Mouse (Mus musculus) hindbrain, embryonic 14.5 days (tissue): ENCODE data around the gene Usp22. TPM values are rescaled to one million over a fixed set of nuclear protein-coding genes. Genes with fewer than 3 reads are reported as not detected.
"Not testable (repeated sequence)": the region's sequence is repeated elsewhere in the genome, so short reads cannot be mapped to it uniquely, and the experiment has no call there.

Experiments used
- ATAC-seq: fragments of 200-750 bp; cut with Nextera tagmentation; 2 replicates; pipeline ENCODE4 v1.8.0; 2017; ENCODE audit warnings: moderate number of reproducible peaks, mild to moderate bottlenecking, moderate TSS enrichment, moderate library complexity; ENCODE audit not compliant: low FRiP score
- DNase-seq: peaks from one replicate; pipeline ENCODE4 v3.0.0-alpha.2; 2015; ENCODE audit warnings: low spot score
- H3K27ac ChIP-seq: fragments of 300-500 bp; sonication (generic); 2 replicates; pipeline ENCODE4 v1.5.1; 2014; ENCODE audit warnings: mild to moderate bottlenecking, moderate library complexity
- H3K27me3 ChIP-seq: fragments of 300-500 bp; sonication (generic); 2 replicates; pipeline ENCODE4 v1.6.1; 2014; ENCODE audit warnings: mild to moderate bottlenecking, low read length, mixed read lengths; ENCODE audit not compliant: control insufficient read depth, insufficient read depth
- H3K36me3 ChIP-seq: fragments of 300-500 bp; sonication (generic); replicated peaks from 2 replicates; pipeline ENCODE4 v1.6.1; 2014; ENCODE audit not compliant: control insufficient read depth, insufficient read depth
- H3K4me1 ChIP-seq: fragments of 300-500 bp; sonication (generic); replicated peaks from 2 replicates; pipeline ENCODE4 v1.6.1; 2014; ENCODE audit warnings: antibody characterized with exemption, low read length, mixed read lengths; ENCODE audit not compliant: control insufficient read depth, insufficient read depth
- H3K4me2 ChIP-seq: fragments of 300-500 bp; sonication (generic); replicated peaks from 2 replicates; pipeline ENCODE4 v1.6.1; 2014; ENCODE audit warnings: mild to moderate bottlenecking, moderate library complexity
- H3K4me3 ChIP-seq: fragments of 300-500 bp; sonication (generic); replicated peaks from 2 replicates; pipeline ENCODE4 v1.5.1; 2014; ENCODE audit warnings: mild to moderate bottlenecking, low read length
- H3K9ac ChIP-seq: fragments of 300-500 bp; sonication (generic); 2 replicates; pipeline ENCODE4 v1.6.1; 2014
- H3K9me3 ChIP-seq: fragments of 300-500 bp; sonication (generic); 2 replicates; pipeline ENCODE4 v1.6.1; 2016; ENCODE audit warnings: low read length; ENCODE audit not compliant: control insufficient read depth
- whole genome bisulfite sequencing: fragments of 180-500 bp; shearing (Covaris S2); extraction: QIAGEN DNeasy Blood & Tissue Kit; methylation state at CpG from one replicate; pipeline ENCODE4 v1.1.7; 2014; 5-methylcytosine and 5-hydroxymethylcytosine counted together
- polyA plus RNA-seq: library from polyadenylated mRNA; unstranded; fragments of >200 nt; fragmentation: Nextera tagmentation; extraction: Ambion mirVana; gene quantifications from 2 replicates; pipeline ENCODE4 v1.2.1, GENCODE M21; 2014

The Usp22 gene
- polyA plus RNA-seq, 1 experiment from 2014 or later, result 473 TPM

DNA sequence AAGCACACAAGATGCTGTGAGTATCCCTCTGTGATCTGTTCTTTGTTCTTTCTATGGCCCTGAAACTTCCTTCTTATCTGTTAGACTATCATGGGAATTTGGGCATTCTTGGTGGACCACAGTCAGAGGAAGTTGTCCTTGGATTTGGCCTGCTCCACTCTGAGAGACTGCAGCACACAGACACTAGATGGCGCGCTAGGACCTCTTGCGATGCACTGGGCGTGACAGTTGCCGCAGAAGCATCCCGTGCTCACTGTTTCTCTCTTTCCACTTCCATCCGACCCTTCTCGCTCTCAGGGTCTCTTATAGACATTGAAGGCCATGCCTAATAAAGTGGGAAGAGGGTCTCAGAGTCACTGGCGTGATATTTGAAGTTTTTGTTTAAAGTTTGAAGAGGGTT lies 18.5 kb upstream of the Usp22 start:
- Histone ChIP-seq H3K9me3 (no peaks in the 10 kb centered on the region), H3K27me3 (no peaks in the 10 kb centered on the region), H3K4me3 (no peak overlapping the region), H3K27ac (no peak overlapping the region), H3K4me2 (no peak overlapping the region), H3K36me3 (no peaks in the 10 kb centered on the region), H3K9ac (no peak overlapping the region), H3K4me1 (no peaks in the 10 kb centered on the region)
- DNase-seq (peak; percentile 87), ATAC-seq (no peak)
- 11% methylated on average over 9 of the region's 9 CpGs for WGBS

DNA sequence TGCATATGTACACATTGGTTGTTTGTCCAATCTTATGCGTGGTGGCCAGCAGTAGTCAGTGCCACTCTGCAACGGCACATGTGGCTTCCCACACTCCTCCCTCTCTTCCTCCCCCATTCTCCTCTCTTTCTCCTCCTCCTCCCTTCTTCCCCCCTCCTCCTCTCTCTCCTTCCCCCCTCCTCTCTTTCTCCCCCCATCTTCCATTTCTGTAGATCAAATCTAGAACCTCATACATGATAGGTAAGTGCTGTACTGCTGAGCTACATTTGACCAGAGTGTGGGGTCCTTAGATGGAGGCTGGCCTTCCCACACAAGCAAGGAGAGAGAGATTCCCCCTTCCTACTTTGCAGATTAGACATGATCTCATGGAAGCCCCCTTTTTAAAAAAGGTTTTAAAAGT lies 17.9 kb upstream of the Usp22 start:
- no peak overlapping the region for H3K27ac ChIP-seq
- 100% methylated on average over 2 of the region's 2 CpGs for WGBS
- no peaks in the 10 kb centered on the region for H3K36me3 ChIP-seq
- no peak for ATAC-seq
- H3K27me3 ChIP-seq, result no peaks in the 10 kb centered on the region
- H3K9me3 ChIP-seq, result no peaks in the 10 kb centered on the region
- H3K4me1 ChIP-seq, result no peaks in the 10 kb centered on the region
- H3K4me3 ChIP-seq, result no peak overlapping the region
- no peak for DNase-seq
- H3K4me2 ChIP-seq, result no peak overlapping the region
- H3K9ac ChIP-seq, result no peak overlapping the region

DNA sequence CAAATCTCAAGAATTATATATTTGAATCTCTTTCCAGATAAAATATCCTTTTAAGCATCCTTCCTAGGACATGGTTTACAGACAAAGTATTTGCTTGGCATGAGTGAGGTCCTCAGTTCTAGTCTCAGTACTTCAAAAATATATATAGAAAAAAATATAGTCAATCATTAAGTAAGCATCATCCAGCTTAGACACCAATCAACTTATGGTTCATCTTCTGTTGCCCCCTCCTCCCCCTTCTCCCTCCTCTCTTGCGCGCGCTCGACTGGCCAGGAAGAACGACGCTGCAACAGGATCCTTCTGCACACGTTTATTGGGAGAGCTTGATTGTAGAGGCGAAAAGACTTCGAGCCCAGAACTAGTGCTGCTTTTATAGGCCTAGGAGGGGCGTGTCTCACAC lies 17.3 kb upstream of the Usp22 start:
- DNase-seq, H3K36me3 ChIP-seq, H3K4me2 ChIP-seq, H3K27me3 ChIP-seq, H3K9me3 ChIP-seq, H3K9ac ChIP-seq, H3K4me1 ChIP-seq, H3K27ac ChIP-seq, ATAC-seq, H3K4me3 ChIP-seq: not testable (repeated sequence)
- WGBS, result 85% methylated on average over 7 of the region's 10 CpGs

DNA sequence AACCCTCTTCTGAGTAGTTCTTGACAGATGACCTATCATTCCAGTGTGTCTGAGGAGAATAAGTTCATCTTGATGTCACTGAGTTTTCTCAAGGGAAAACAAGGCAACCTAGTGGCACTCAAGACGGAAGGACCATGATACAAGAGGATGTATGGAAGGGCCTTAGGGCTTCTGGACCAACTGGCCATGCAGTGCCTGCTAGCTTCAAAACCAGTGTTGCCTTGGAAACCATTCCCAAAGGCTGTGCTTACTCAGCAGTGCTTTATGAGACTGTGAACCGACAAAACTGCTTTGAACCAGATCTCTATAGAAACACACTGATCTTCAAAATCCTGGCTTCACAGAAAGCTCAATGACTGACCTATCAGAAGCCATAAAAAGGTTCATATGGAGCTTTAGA lies 15.9 kb upstream of the Usp22 start:
- 42% methylated on average over 2 of the region's 2 CpGs for WGBS
- H3K9me3 ChIP-seq, result no peaks in the 10 kb centered on the region
- no peaks in the 10 kb centered on the region for H3K4me1 ChIP-seq
- no peak overlapping the region for H3K9ac ChIP-seq
- no peaks in the 10 kb centered on the region for H3K36me3 ChIP-seq
- no peak overlapping the region for H3K4me3 ChIP-seq
- DNase-seq (no peak), ATAC-seq (no peak)
- H3K27me3 ChIP-seq, result no peaks in the 10 kb centered on the region
- no peak overlapping the region for H3K27ac ChIP-seq
- no peak overlapping the region for H3K4me2 ChIP-seq

DNA sequence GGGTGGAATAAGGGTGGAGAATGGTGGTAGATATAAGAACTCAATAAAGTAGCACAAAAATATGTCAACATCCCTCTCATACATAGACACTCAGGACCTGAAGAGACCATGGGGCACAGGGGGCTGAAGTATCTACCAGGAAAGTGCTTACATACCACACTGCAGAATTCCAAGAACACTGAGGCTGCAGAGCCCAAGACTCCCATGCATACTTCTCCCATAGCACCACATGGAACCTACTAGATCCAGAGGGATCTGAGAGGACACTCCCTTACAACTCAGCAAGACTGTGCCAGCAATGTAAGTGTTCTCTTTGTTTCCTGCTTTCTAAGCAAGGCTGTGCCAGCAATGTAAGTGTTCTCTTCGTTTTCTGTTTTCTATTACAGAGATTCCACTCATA lies 9.0 kb upstream of the Usp22 start:
- H3K4me2 ChIP-seq, result no peak overlapping the region
- ATAC-seq (no peak), DNase-seq (no peak)
- WGBS, result 83% methylated on average over 1 of the region's 1 CpGs
- no peaks in the 10 kb centered on the region for H3K9me3 ChIP-seq
- no peak overlapping the region for H3K4me3 ChIP-seq
- H3K9ac ChIP-seq, result no peak overlapping the region
- H3K27me3 ChIP-seq, result no peaks in the 10 kb centered on the region
- no peak overlapping the region for H3K27ac ChIP-seq
- no peaks in the 10 kb centered on the region for H3K36me3 ChIP-seq
- no peaks in the 10 kb centered on the region for H3K4me1 ChIP-seq

DNA sequence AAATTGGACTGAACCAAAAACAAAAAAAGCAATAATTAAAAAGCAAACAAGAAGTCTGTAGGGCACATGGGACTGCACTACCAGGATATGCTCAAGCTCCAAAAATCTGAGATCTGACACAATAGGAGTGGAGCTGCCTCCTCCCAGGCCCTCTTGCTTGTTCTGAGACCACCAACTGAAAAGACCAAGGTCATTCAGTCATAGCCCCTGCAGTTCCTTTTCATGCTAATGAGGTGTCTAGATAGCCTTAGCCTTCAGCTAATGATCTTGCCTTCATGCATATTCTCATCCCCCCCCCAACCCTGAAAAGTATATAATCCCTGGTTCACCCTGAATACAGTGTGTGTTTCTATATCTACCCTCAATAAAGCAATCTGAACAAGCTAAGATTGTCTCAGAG lies 6.8 kb upstream of the Usp22 start:
- H3K9me3 ChIP-seq, result no peaks in the 10 kb centered on the region
- no peak for DNase-seq
- H3K27ac ChIP-seq, result no peak overlapping the region
- H3K4me3 ChIP-seq, result no peak overlapping the region
- no peaks in the 10 kb centered on the region for H3K36me3 ChIP-seq
- no peak overlapping the region for H3K4me2 ChIP-seq
- H3K4me1 ChIP-seq, result no peaks in the 10 kb centered on the region
- ATAC-seq, result no peak
- H3K27me3 ChIP-seq, result no peaks in the 10 kb centered on the region
- no peak overlapping the region for H3K9ac ChIP-seq

DNA sequence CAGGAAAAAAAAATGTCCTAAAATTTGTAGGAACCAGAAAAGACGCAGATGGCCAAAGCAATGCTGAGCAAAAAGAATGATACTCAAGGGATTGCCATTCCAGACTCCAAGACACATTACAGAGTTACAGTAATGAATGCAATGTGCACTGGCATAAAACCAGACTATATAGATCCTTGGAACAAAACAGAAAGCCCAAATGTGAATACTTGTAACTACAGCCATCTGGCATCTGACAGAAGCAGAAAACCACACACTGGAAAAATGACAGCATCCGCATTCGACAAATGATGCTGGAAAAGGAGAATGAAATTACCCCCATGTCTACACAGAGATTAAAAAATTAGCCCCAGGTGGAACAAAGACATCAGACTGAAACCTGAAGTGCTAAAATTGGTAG lies 5.5 kb upstream of the Usp22 start:
- Histone ChIP-seq H3K27ac (peak overlapping the region; percentile 54; the same call in 1 of the 2 replicates), H3K36me3 (no peaks in the 10 kb centered on the region), H3K4me1 (0 out of 2 replicates have a peak, but pooled peaks cover 5% of the 10 kb centered on the region), H3K4me3 (no peak overlapping the region), H3K27me3 (no peaks in the 10 kb centered on the region), H3K4me2 (no peak overlapping the region), H3K9ac (no peak overlapping the region), H3K9me3 (no peaks in the 10 kb centered on the region)
- no peak for ATAC-seq
- no peak for DNase-seq
- WGBS, result 63% methylated on average over 3 of the region's 3 CpGs

DNA sequence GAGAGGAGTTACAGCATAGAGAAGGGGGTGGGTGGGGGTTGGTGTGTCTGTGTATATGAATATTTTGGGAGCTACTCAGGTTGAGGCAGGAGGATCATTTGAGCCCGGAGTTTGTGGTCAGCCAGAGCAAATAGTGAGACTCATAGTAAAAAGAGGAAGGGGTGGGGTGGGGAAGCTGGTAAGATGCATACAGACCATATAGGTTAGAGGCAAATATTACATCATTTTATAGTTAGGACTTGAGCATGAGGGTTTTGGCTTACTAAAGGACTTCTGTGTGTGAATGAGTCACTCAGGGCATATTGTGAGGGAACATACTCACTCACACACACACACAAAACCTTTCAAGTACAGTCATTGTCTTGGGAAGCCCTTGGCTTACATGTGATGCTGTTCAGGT lies 1.5 kb upstream of the Usp22 start:
- Histone ChIP-seq H3K27ac (peak overlapping the region; percentile 100), H3K4me3 (no peak overlapping the region), H3K4me1 (peaks cover 29% of the 10 kb centered on the region), H3K4me2 (no peak overlapping the region; the same call in 1 of the 2 replicates), H3K9me3 (no peaks in the 10 kb centered on the region), H3K36me3 (no peaks in the 10 kb centered on the region), H3K9ac (no peak overlapping the region), H3K27me3 (no peaks in the 10 kb centered on the region)
- DNase-seq (no peak), ATAC-seq (no peak)
- 96% methylated on average over 1 of the region's 1 CpGs for WGBS

DNA sequence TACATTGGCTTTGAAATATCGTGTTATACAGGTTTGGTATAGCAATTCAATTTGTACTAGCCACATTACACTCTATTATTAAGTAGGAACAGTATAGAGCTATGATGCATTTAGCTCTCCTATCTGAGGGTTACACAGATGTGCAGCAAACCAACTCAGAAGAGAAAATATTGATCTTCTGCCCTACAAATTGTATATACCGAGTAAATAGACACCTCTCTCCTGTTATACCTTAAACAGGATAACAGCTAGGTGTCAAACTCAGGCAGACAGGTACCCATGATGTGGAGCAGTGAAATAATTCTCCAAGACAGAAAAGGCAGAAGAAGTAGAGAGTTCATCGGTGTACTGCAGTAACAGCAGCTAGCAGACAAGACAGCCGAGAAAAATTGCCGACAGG lies 923 bp upstream of the Usp22 start:
- ATAC-seq (no peak), DNase-seq (peak; percentile 40)
- Histone ChIP-seq H3K36me3 (no peaks in the 10 kb centered on the region), H3K27ac (peak overlapping the region; percentile 100), H3K27me3 (no peaks in the 10 kb centered on the region), H3K9me3 (no peaks in the 10 kb centered on the region), H3K4me1 (peaks cover 34% of the 10 kb centered on the region), H3K9ac (peak overlapping the region; percentile 49), H3K4me2 (peak overlapping the region; percentile 54), H3K4me3 (peak overlapping the region; percentile 97; the same call in 1 of the 2 replicates)
- 66% methylated on average over 5 of the region's 5 CpGs for WGBS

DNA sequence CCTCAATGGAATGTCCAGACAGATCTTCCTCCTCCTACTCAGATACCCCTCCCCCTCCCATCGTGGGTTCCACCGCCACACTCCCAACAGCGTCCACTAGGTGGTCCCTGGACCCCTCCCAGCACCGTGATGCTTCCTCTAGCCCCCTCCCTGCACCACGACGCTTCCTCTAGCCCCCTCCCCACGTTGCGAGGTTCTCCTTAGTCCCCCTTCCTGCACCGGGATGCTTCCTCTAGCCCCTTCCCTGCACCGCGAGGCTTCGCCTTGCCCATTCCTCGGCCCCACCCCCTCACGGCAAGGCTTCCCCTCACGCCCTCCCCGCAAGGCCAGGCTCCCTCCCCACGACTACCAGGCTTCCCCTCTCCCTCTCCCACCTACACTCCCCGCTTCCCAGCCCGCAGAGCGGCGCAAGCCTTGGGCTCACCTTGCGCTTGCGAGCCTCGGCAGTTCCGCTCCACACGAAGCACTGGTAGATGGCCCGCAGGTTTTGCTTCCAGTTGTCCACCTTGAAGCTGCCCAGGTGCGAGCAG lies 499 bp downstream of the Usp22 start:
- no peaks in the 10 kb centered on the region for H3K36me3 ChIP-seq
- H3K27ac ChIP-seq, result peak overlapping the region; percentile 100
- peak; percentile 29 for ATAC-seq
- WGBS, result under 1% methylated on average over 28 of the region's 28 CpGs
- H3K4me3 ChIP-seq, result peak overlapping the region; percentile 97
- peaks cover 48% of the 10 kb centered on the region for H3K4me1 ChIP-seq
- H3K4me2 ChIP-seq, result peak overlapping the region; percentile 77
- H3K9ac ChIP-seq, result peak overlapping the region; percentile 100
- H3K9me3 ChIP-seq, result no peaks in the 10 kb centered on the region
- peak; percentile 79 for DNase-seq
- no peaks in the 10 kb centered on the region for H3K27me3 ChIP-seq
